Mouse (Mus musculus) ES-E14 (cell line): ENCODE results near the gene Draxin.

Experiments used
- HCFC1 ChIP-seq: IDR thresholded peaks from 2 replicates; pipeline ENCODE4 v1.6.1; 2012; ENCODE audit warnings: low read length, inconsistent platforms, borderline replicate concordance; ENCODE audit not compliant: insufficient read depth
- ZC3H11A ChIP-seq: IDR thresholded peaks from 2 replicates; pipeline ENCODE4 v1.6.1; 2012; ENCODE audit warnings: low read depth, mild to moderate bottlenecking, inconsistent platforms, low read length, borderline replicate concordance

DNA sequence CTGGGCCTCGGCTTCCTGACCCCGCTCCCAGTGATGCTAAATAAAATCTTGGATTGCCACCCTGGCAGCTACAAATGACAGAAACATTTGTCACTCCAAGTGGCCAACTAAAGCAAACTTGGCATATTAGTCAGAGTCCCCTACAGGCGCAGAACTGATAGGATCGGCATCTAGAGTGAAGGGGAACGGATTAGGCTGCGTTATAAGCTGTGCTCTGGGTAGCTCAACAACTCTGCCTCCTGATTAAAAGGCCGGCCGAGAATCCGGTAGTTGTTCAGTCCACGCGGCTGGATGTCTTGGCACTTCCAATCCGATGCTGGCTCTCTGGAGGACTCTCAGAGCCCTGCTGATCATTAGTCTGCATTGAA, 44.0 kb upstream of the Draxin start:
- TF ChIP-seq ZC3H11A = no peak
- TF ChIP-seq HCFC1 = no peak
